Mouse (Mus musculus): Measurements from ENCODE around the gene Fgd2. TPM values are rescaled to one million over a fixed set of nuclear protein-coding genes. Genes with fewer than 3 reads are reported as not detected.
A peak's percentile ranks its signal among the peaks of the same experiment; 100 is the strongest.

The Fgd2 gene
- polyA plus RNA-seq, 1 experiment, result 56.0 TPM

DNA sequence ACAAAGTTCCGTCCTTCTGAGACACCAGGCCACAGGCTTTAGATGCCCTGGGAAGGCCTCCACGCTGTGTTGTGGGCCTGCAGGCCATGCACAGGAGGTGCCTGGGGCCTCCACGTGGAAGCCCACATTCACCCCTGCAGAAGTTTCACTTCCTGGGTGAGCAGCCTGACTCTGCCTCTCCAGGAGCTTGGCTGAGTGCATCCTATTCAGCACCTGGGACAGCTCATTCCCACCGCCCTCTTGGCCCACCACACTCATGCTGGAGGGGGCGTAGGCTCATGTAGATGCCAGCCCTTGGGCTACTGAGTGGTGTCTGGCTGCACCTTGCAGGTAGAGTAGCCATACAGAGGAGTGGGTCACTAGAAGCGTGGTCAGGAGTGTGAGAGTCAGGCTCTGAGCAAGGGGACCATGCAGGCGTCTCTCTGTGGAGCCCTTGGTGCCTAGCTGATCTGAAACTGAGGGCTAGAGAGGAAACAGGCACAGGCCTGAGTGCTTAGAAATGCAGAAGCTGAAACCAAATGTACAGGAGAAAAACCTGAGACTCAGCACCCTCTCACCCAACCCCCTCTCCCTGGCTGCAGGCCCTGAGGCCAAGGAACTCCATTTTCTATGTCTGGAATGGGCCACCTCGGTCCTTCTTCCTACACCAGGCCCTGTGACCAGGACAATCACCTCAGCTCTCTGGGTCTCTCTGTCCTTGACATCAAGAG lies 1.4 kb downstream of the Fgd2 start:
- peaks cover 19% of the 10 kb centered on the region for H3K4me1 ChIP-seq (replicated peaks; ENCODE audit: control insufficient read depth, insufficient read depth, low read length)
- H3K4me3 ChIP-seq (ENCODE audit: control insufficient read depth, insufficient read depth, low read length), result no peak overlapping the region
- WGBS, result 20% methylated on average over 8 of the region's 8 CpGs
- no peak for TF ChIP-seq POLR2A (IDR thresholded peaks at IDR 0.05; ENCODE audit: control insufficient read depth, extremely low read depth, insufficient read depth, low read length, poor library complexity)
- TF ChIP-seq CTCF (IDR thresholded peaks at IDR 0.05; ENCODE audit: borderline replicate concordance, control insufficient read depth, extremely low read depth, insufficient read depth, low read length, poor library complexity), result no peak
- no peaks in the 10 kb centered on the region for H3K27me3 ChIP-seq (ENCODE audit: control insufficient read depth, insufficient read depth, low read length)
- peak; percentile 45 for DNase-seq
- no peak overlapping the region for H3K27ac ChIP-seq (ENCODE audit: control insufficient read depth, insufficient read depth, low read length)
- H3K36me3 ChIP-seq (ENCODE audit: control insufficient read depth, insufficient read depth, low read length), result no peaks in the 10 kb centered on the region

DNA sequence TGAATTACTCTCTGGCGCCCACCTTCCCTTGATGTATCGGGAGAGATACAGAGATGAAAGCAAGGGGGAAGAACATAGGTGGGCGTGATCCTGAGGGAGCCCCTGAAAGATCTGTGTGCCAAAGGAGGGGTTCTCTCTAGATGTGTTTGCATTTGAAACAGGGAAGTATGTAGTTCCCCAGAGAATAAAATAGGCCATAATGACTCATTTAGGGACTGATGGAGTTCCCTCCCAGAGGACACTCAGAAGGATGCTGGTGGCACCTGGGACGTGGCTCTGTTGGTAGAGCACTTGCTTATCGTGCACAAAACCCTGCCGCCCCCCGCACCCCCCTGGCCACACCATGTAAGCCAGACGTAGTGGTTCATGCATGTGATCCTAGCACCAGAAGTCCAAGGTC lies 2.4 kb downstream of the Fgd2 start:
- 89% methylated on average over 8 of the region's 8 CpGs for WGBS
- Histone ChIP-seq H3K27ac (ENCODE audit: control insufficient read depth, insufficient read depth, low read length) (no peak overlapping the region), H3K36me3 (ENCODE audit: control insufficient read depth, insufficient read depth, low read length) (no peaks in the 10 kb centered on the region), H3K4me3 (ENCODE audit: control insufficient read depth, insufficient read depth, low read length) (no peak overlapping the region), H3K27me3 (ENCODE audit: control insufficient read depth, insufficient read depth, low read length) (no peaks in the 10 kb centered on the region), H3K4me1 (replicated peaks; ENCODE audit: control insufficient read depth, insufficient read depth, low read length) (peaks cover 19% of the 10 kb centered on the region)
- no peak for DNase-seq
- TF ChIP-seq POLR2A (IDR thresholded peaks at IDR 0.05; ENCODE audit: control insufficient read depth, extremely low read depth, insufficient read depth, low read length, poor library complexity) (no peak), CTCF (IDR thresholded peaks at IDR 0.05; ENCODE audit: borderline replicate concordance, control insufficient read depth, extremely low read depth, insufficient read depth, low read length, poor library complexity) (no peak)

DNA sequence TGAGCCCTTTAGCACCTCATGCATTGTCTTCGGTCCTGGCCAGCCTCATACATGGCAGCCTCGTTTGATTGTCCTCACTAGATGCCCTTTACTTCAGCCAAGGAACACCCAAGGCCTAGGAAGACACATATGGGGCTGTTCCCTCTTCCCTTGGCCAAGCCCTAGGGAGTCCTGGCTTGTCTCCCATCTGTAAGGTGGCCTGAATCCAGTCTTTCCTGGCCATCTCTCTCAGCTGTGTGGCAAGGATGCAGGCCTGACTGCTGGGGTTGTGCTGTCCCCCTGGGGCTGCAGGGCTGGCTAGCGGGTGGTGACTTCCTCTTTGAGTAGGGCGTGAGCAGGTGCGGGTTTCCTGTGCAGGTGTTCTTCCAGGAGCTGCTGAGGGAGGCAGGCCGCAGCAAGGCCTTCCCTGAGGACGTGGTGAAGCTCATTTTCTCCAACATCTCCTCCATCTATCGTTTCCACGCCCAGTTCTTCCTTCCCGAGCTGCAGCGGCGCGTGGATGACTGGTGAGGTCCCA lies 4.4 kb downstream of the Fgd2 start:
- Histone ChIP-seq H3K4me3 (ENCODE audit: control insufficient read depth, insufficient read depth, low read length) (no peak overlapping the region), H3K36me3 (ENCODE audit: control insufficient read depth, insufficient read depth, low read length) (no peaks in the 10 kb centered on the region), H3K4me1 (replicated peaks; ENCODE audit: control insufficient read depth, insufficient read depth, low read length) (peaks cover 19% of the 10 kb centered on the region), H3K27ac (ENCODE audit: control insufficient read depth, insufficient read depth, low read length) (no peak overlapping the region), H3K27me3 (ENCODE audit: control insufficient read depth, insufficient read depth, low read length) (no peaks in the 10 kb centered on the region)
- no peak for TF ChIP-seq POLR2A (IDR thresholded peaks at IDR 0.05; ENCODE audit: control insufficient read depth, extremely low read depth, insufficient read depth, low read length, poor library complexity)
- no peak for TF ChIP-seq CTCF (IDR thresholded peaks at IDR 0.05; ENCODE audit: borderline replicate concordance, control insufficient read depth, extremely low read depth, insufficient read depth, low read length, poor library complexity)
- DNase-seq, result no peak
- 20% methylated on average over 13 of the region's 13 CpGs for WGBS

DNA sequence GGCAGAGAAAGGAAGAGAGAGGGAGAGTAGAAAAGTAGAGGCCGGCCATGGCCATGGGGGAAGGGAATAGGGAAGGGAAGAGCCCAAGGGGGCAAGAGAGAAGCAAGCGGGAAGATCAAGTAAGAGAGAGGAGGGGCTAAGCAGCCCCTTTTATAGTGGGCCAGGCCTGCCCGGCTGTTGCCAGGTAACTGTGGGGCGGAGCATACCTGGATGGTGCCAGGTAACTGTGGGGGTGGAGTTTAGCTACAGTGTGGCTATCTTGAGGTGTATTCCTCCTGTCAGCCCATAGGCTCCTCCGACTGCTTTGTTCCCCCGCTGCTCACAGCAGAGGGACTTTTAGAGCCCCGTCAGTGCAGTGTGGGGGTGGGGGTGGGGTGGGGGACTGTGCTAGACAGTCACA lies 8.0 kb downstream of the Fgd2 start:
- no peak overlapping the region for H3K27ac ChIP-seq (ENCODE audit: control insufficient read depth, insufficient read depth, low read length)
- no peaks in the 10 kb centered on the region for H3K27me3 ChIP-seq (ENCODE audit: control insufficient read depth, insufficient read depth, low read length)
- no peak for TF ChIP-seq POLR2A (IDR thresholded peaks at IDR 0.05; ENCODE audit: control insufficient read depth, extremely low read depth, insufficient read depth, low read length, poor library complexity)
- TF ChIP-seq CTCF (IDR thresholded peaks at IDR 0.05; ENCODE audit: borderline replicate concordance, control insufficient read depth, extremely low read depth, insufficient read depth, low read length, poor library complexity), result no peak
- 98% methylated on average over 7 of the region's 7 CpGs for WGBS
- DNase-seq, result no peak
- peaks cover 15% of the 10 kb centered on the region for H3K4me1 ChIP-seq (replicated peaks; ENCODE audit: control insufficient read depth, insufficient read depth, low read length)
- no peak overlapping the region for H3K4me3 ChIP-seq (ENCODE audit: control insufficient read depth, insufficient read depth, low read length)
- no peaks in the 10 kb centered on the region for H3K36me3 ChIP-seq (ENCODE audit: control insufficient read depth, insufficient read depth, low read length)

DNA sequence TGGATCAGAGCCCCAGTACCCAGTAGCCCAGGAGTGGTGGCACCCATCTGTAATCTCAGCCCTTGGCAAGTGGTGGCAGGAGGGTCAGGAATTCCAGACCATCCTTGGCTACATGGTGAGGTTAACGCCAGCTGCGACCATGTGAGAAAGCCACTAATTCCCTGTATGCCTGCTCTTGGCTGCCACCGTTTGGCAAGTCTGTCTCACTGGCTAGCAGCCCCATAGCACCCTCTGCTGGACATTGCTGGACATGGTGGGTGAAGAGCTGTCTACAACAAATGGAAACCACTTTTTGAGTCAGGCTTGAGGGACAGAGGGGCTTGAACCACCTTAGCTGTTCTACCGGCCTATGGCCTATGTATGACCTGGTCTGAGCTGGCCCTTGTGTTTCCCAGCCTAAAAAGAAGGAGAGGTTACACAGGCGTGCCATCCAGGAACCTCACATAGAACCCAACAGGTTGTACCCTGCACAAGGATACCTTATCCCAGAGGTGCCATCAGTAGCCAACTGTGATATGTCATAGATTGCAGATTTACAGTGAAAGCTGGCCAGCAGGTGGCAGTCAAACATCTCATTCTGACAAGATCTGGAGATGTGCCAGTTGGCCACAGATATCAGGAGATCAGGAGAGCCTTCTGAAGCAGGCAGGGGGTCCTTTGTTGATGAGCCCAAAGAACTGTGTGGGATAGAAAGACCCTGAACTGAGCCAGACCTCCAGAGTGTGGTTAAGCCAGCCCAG lies 10.4 kb downstream of the Fgd2 start:
- Histone ChIP-seq H3K27ac (ENCODE audit: control insufficient read depth, insufficient read depth, low read length) (no peak overlapping the region), H3K36me3 (ENCODE audit: control insufficient read depth, insufficient read depth, low read length) (no peaks in the 10 kb centered on the region), H3K4me1 (replicated peaks; ENCODE audit: control insufficient read depth, insufficient read depth, low read length) (no peaks in the 10 kb centered on the region), H3K27me3 (ENCODE audit: control insufficient read depth, insufficient read depth, low read length) (no peaks in the 10 kb centered on the region), H3K4me3 (ENCODE audit: control insufficient read depth, insufficient read depth, low read length) (no peak overlapping the region)
- no peak for TF ChIP-seq POLR2A (IDR thresholded peaks at IDR 0.05; ENCODE audit: control insufficient read depth, extremely low read depth, insufficient read depth, low read length, poor library complexity)
- TF ChIP-seq CTCF (IDR thresholded peaks at IDR 0.05; ENCODE audit: borderline replicate concordance, control insufficient read depth, extremely low read depth, insufficient read depth, low read length, poor library complexity), result peak; percentile 97
- DNase-seq, result peak; percentile 92
- WGBS, result 20% methylated on average over 5 of the region's 5 CpGs

DNA sequence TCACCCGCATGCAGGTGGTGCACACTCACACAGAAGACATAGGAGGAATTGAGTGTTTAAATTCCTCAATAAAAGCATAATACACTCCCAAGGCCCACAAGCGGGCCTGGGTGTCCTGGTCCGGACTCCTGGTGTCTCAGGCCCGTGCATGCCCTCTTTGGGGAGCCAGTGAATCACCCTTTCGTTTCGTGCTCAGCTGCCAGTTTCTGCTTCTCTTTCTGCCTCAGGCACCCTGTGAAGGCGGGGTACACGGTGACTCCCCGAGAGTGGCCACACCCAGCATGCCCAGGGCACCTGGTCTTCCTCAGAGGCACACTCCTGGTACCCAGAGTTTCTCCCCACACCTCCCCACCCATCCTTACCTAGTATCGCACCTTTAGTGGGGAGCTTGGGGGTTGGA lies 15.2 kb downstream of the Fgd2 start:
- no peaks in the 10 kb centered on the region for H3K4me1 ChIP-seq (replicated peaks; ENCODE audit: control insufficient read depth, insufficient read depth, low read length)
- TF ChIP-seq CTCF (IDR thresholded peaks at IDR 0.05; ENCODE audit: borderline replicate concordance, control insufficient read depth, extremely low read depth, insufficient read depth, low read length, poor library complexity), result no peak
- H3K27me3 ChIP-seq (ENCODE audit: control insufficient read depth, insufficient read depth, low read length), result no peaks in the 10 kb centered on the region
- no peak for DNase-seq
- no peak overlapping the region for H3K27ac ChIP-seq (ENCODE audit: control insufficient read depth, insufficient read depth, low read length)
- no peaks in the 10 kb centered on the region for H3K36me3 ChIP-seq (ENCODE audit: control insufficient read depth, insufficient read depth, low read length)
- WGBS, result 92% methylated on average over 10 of the region's 10 CpGs
- H3K4me3 ChIP-seq (ENCODE audit: control insufficient read depth, insufficient read depth, low read length), result no peak overlapping the region

All from thymus, adult 2 months (tissue).